Mouse (Mus musculus) Muller cell, postnatal 12 days (primary cell): ENCODE measurements around the gene Kcnma1.

Source experiments
- DNase-seq: peaks from one replicate; pipeline ENCODE4 v3.0.0-alpha.2; 2015; ENCODE audit errors: inconsistent ontology term

The Kcnma1 gene

GRCm38 (mm10) chr14:23688513-23688912 lies 325.8 kb downstream of the Kcnma1 start:
- DNase-seq = no peak

GRCm38 (mm10) chr14:23684463-23685066 lies 329.7 kb downstream of the Kcnma1 start:
- DNase-seq = no peak

GRCm38 (mm10) chr14:23682758-23683157 lies 331.5 kb downstream of the Kcnma1 start:
- DNase-seq = no peak

- no peak for DNase-seq
Observed at GRCm38 (mm10) chr14:23679378-23679777, 334.9 kb downstream of the Kcnma1 start.

- DNase-seq = no peak
Observed at GRCm38 (mm10) chr14:23666420-23666819, 347.9 kb downstream of the Kcnma1 start.

GRCm38 (mm10) chr14:23651682-23652081 lies 362.6 kb downstream of the Kcnma1 start:
- DNase-seq = no peak

GRCm38 (mm10) chr14:23650126-23650525 lies 364.2 kb downstream of the Kcnma1 start:
- no peak for DNase-seq

- DNase-seq = peak; percentile 57
Observed at GRCm38 (mm10) chr14:23645361-23646063, 368.8 kb downstream of the Kcnma1 start.

- DNase-seq = no peak
Observed at GRCm38 (mm10) chr14:23643162-23643561, 371.1 kb downstream of the Kcnma1 start.

GRCm38 (mm10) chr14:23640665-23641064 lies 373.6 kb downstream of the Kcnma1 start:
- DNase-seq = no peak

GRCm38 (mm10) chr14:23638078-23638695 lies 376.1 kb downstream of the Kcnma1 start:
- no peak for DNase-seq

GRCm38 (mm10) chr14:23635903-23636302 lies 378.4 kb downstream of the Kcnma1 start:
- DNase-seq = peak; percentile 20

- peak; percentile 28 for DNase-seq
Observed at GRCm38 (mm10) chr14:23633011-23633595, 381.2 kb downstream of the Kcnma1 start.

GRCm38 (mm10) chr14:23626925-23627324 lies 387.4 kb downstream of the Kcnma1 start:
- no peak for DNase-seq

GRCm38 (mm10) chr14:23626114-23626513 lies 388.2 kb downstream of the Kcnma1 start:
- no peak for DNase-seq

GRCm38 (mm10) chr14:23625436-23625835 lies 388.9 kb downstream of the Kcnma1 start:
- no peak for DNase-seq

GRCm38 (mm10) chr14:23624455-23624854 lies 389.8 kb downstream of the Kcnma1 start:
- DNase-seq = peak; percentile 33

- DNase-seq = no peak
Observed at GRCm38 (mm10) chr14:23620685-23621084, 393.6 kb downstream of the Kcnma1 start.

- DNase-seq = no peak
Observed at GRCm38 (mm10) chr14:23618973-23619372, 395.3 kb downstream of the Kcnma1 start.

GRCm38 (mm10) chr14:23618081-23618480 lies 396.2 kb downstream of the Kcnma1 start:
- DNase-seq = no peak

- no peak for DNase-seq
Observed at GRCm38 (mm10) chr14:23610054-23610453, 404.2 kb downstream of the Kcnma1 start.

- DNase-seq = no peak
Observed at GRCm38 (mm10) chr14:23605740-23606139, 408.6 kb downstream of the Kcnma1 start.

- no peak for DNase-seq
Observed at GRCm38 (mm10) chr14:23602937-23603336, 411.4 kb downstream of the Kcnma1 start.
